8 mouse cellular contexts compared by ENCODE assay signal in the genomic region with DNA sequence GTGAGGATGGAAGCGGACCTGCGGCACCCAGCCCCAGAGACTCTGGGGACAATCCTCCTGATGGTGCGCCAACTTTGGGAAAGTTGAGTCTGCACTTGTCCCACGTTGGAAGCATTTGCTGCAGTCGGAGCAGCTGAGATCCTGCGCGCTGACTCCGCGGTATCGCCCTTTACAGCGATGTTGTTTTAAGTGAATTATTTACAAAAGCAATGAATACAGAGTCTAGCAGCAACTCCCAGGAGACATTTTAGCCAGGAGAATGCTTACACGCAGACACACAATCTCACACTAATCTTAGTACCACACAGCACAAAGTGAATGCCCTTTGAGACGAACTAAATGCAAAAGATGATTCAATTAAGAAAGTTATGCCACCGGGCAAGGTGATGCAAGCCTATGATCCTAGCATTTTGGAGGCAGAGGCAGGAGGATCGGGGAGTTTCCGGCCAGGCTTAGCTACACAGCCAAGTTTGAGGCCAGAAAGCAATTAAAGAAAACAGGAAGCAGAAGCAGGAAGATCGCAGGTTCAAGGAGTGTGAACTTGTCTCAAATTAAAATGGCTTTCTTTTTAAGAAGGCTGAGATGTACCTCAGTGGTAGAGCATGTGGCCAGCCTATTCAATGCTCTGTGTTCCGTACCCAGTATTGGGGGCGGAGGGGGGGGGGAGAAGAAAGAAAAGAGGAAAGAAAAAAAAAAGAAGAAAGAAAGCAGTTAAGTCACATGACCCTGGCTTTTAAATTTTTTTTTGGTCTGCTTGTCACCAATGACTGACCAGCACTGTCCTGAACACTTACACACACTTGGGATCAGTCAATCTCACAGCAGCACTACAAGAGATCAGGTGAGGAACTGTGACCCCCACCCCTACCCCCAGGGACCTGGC. TPM values are rescaled to one million over a fixed set of nuclear protein-coding genes. Genes with fewer than 3 reads are reported as not detected.
DNase-seq lines count a peak whose midpoint lies in the region; ATAC-seq and TF ChIP-seq lines count a peak whose summit lies in the region.

No protein-coding gene starts in this region.

- peak overlapping the region; percentile 81 for H3K4me2 ChIP-seq in intestine, embryonic 15.5 days (replicated peaks)
- peak overlapping the region; percentile 78 for H3K4me2 ChIP-seq in midbrain, embryonic 15.5 days

- no peaks in the 10 kb centered on the region for H3K9me3 ChIP-seq in intestine, embryonic 15.5 days
- H3K9me3 ChIP-seq in midbrain, embryonic 15.5 days, result no peaks in the 10 kb centered on the region

- H3K9ac ChIP-seq in intestine, embryonic 15.5 days, result peak overlapping the region; percentile 90
- H3K9ac ChIP-seq in midbrain, embryonic 15.5 days, result peak overlapping the region; percentile 74

- TF ChIP-seq POLR2A in cortical plate, adult 2 months (IDR thresholded peaks at IDR 0.05; ENCODE audit: extremely low read depth, insufficient read depth, low read length), result no peak

- H3K4me1 ChIP-seq in cortical plate, adult 2 months (ENCODE audit: control insufficient read depth, insufficient read depth, low read length), result peaks cover 10% of the 10 kb centered on the region
- peaks cover 43% of the 10 kb centered on the region for H3K4me1 ChIP-seq in intestine, embryonic 15.5 days (replicated peaks)
- peaks cover 64% of the 10 kb centered on the region for H3K4me1 ChIP-seq in midbrain, embryonic 15.5 days

- peak overlapping the region; percentile 80 for H3K4me3 ChIP-seq in cortical plate, adult 2 months (ENCODE audit: insufficient read depth, low read length)
- peak overlapping the region; percentile 82 for H3K4me3 ChIP-seq in intestine, embryonic 15.5 days (replicated peaks)
- H3K4me3 ChIP-seq in midbrain, embryonic 15.5 days, result peak overlapping the region; percentile 96

- TF ChIP-seq CTCF in cortical plate, adult 2 months (IDR thresholded peaks at IDR 0.05; ENCODE audit: extremely low read depth, insufficient read depth, low read length), result no peak

- no peak for ATAC-seq in intestine, embryonic 15.5 days
- no peak for ATAC-seq in midbrain, embryonic 15.5 days (replicated peaks)

- H3K27ac ChIP-seq in cortical plate, adult 2 months (ENCODE audit: insufficient read depth, low read length), result no peak overlapping the region
- H3K27ac ChIP-seq in intestine, embryonic 15.5 days, result peak overlapping the region; percentile 83
- peak overlapping the region; percentile 43 for H3K27ac ChIP-seq in midbrain, embryonic 15.5 days

- DNase-seq in layer of hippocampus, adult 9-11 months, result peak; percentile 7
- no peak for DNase-seq in layer of hippocampus, postnatal 36 days
- DNase-seq in urinary bladder, postnatal 4 days (ENCODE audit: low spot score in 2 of 2), result no peak
- no peak for DNase-seq in urinary bladder, postnatal 25 days (ENCODE audit: low spot score)
- DNase-seq in left cerebral cortex, adult 11 months (ENCODE audit: low spot score), result no peak

- no peaks in the 10 kb centered on the region for H3K27me3 ChIP-seq in intestine, embryonic 15.5 days (replicated peaks)
- H3K27me3 ChIP-seq in midbrain, embryonic 15.5 days (replicated peaks), result no peaks in the 10 kb centered on the region

- H3K36me3 ChIP-seq in intestine, embryonic 15.5 days, result no peaks in the 10 kb centered on the region
- no peaks in the 10 kb centered on the region for H3K36me3 ChIP-seq in midbrain, embryonic 15.5 days (replicated peaks)

- WGBS in intestine, embryonic 15.5 days, result 45% methylated on average over 19 of the region's 19 CpGs
- WGBS in midbrain, embryonic 15.5 days, result 61% methylated on average over 19 of the region's 19 CpGs

RNA-seq across cellular contexts. Expression of a gene that starts 2.0 kb away (rescaled TPM):
- total RNA-seq in layer of hippocampus, postnatal 36 days (2021), result 100 to 1,000 TPM; 129 to 137 TPM
- polyA plus RNA-seq in cortical plate, adult 2 months (2012; rRNA removed), result 80.4 and 97.9 TPM in 2 replicates
- polyA plus RNA-seq in intestine, embryonic 15.5 days (2015; fragmentation: Nextera tagmentation; extraction: Ambion mirVana), result 152 and 167 TPM in 2 replicates
- polyA plus RNA-seq in midbrain, embryonic 15.5 days (2015; fragmentation: Nextera tagmentation; extraction: Ambion mirVana), result 123 and 134 TPM in 2 replicates

RNA-seq across cellular contexts. Expression of a gene that starts 23.7 kb away (rescaled TPM):
- total RNA-seq in layer of hippocampus, postnatal 36 days (2021), result 1 to 10 TPM; 7.1 to 8.3 TPM
- 7.4 and 8.7 TPM in 2 replicates for polyA plus RNA-seq in cortical plate, adult 2 months (2012; rRNA removed)
- polyA plus RNA-seq in intestine, embryonic 15.5 days (2015; fragmentation: Nextera tagmentation; extraction: Ambion mirVana), result 12.4 and 13.8 TPM in 2 replicates
- 18.3 and 20.2 TPM in 2 replicates for polyA plus RNA-seq in midbrain, embryonic 15.5 days (2015; fragmentation: Nextera tagmentation; extraction: Ambion mirVana)
